Mouse (Mus musculus): ENCODE measurements around the gene Acer1.

Gene Acer1

GRCm38 (mm10) chr17:56982013-56982412 lies at the start of gene Acer1:
Gene Acer1 (minus strand): TSS chr17:56982126.
- DNase-seq (ENCODE audit: low read depth), result no peak

- no peak for DNase-seq (ENCODE audit: low read depth)
Observed at GRCm38 (mm10) chr17:57030931-57031660, 49.2 kb upstream of the Acer1 start, which contains the start of gene Khsrp. Gene Khsrp (minus strand): TSS chr17:57031522.

GRCm38 (mm10) chr17:57029691-57030090 lies 47.8 kb upstream of the Acer1 start:
- DNase-seq (ENCODE audit: low read depth), result peak; percentile 61

- no peak for DNase-seq (ENCODE audit: low read depth)
Observed at GRCm38 (mm10) chr17:57027471-57027870, 45.5 kb upstream of the Acer1 start.

GRCm38 (mm10) chr17:57020960-57021359 lies 39.0 kb upstream of the Acer1 start:
- DNase-seq (ENCODE audit: low read depth), result no peak

- no peak for DNase-seq (ENCODE audit: low read depth)
Observed at GRCm38 (mm10) chr17:57019693-57020092, 37.8 kb upstream of the Acer1 start.

- DNase-seq (ENCODE audit: low read depth), result no peak
Observed at GRCm38 (mm10) chr17:57012245-57012795, 30.4 kb upstream of the Acer1 start.

GRCm38 (mm10) chr17:57011236-57012141 lies 29.6 kb upstream of the Acer1 start, which contains the start of the genes Gtf2f1 and Gm17949:
Gene Gtf2f1 (minus strand): TSS chr17:57011288.
Gene Gm17949 (plus strand): TSS chr17:57011469.
- DNase-seq (ENCODE audit: low read depth), result peak; percentile 99

GRCm38 (mm10) chr17:57010911-57011235 lies 28.9 kb upstream of the Acer1 start:
- DNase-seq (ENCODE audit: low read depth), result no peak

- DNase-seq (ENCODE audit: low read depth), result peak; percentile 30
Observed at GRCm38 (mm10) chr17:57007137-57007905, 25.4 kb upstream of the Acer1 start.

GRCm38 (mm10) chr17:57003994-57004393 lies 22.1 kb upstream of the Acer1 start:
- DNase-seq (ENCODE audit: low read depth), result no peak

GRCm38 (mm10) chr17:57001228-57001627 lies 19.3 kb upstream of the Acer1 start:
- DNase-seq (ENCODE audit: low read depth), result no peak

- DNase-seq (ENCODE audit: low read depth), result no peak
Observed at GRCm38 (mm10) chr17:56999968-57000609, 18.2 kb upstream of the Acer1 start, which contains the start of gene Pspn. Gene Pspn (minus strand): TSS chr17:57000018.

GRCm38 (mm10) chr17:56999414-56999813 lies 17.5 kb upstream of the Acer1 start:
- DNase-seq (ENCODE audit: low read depth), result no peak

GRCm38 (mm10) chr17:56997029-56997667 lies 15.2 kb upstream of the Acer1 start, which contains the start of gene Alkbh7:
Gene Alkbh7 (plus strand): TSS chr17:56997339.
- DNase-seq (ENCODE audit: low read depth), result peak; percentile 100

GRCm38 (mm10) chr17:56996506-56996905 lies 14.6 kb upstream of the Acer1 start:
- DNase-seq (ENCODE audit: low read depth), result no peak

- no peak for DNase-seq (ENCODE audit: low read depth)
Observed at GRCm38 (mm10) chr17:56995046-56995445, 13.1 kb upstream of the Acer1 start.

- peak; percentile 8 for DNase-seq (ENCODE audit: low read depth)
Observed at GRCm38 (mm10) chr17:56990966-56991365, 9.0 kb upstream of the Acer1 start.

GRCm38 (mm10) chr17:56990115-56990746 lies 8.3 kb upstream of the Acer1 start, which contains the start of gene Clpp:
Gene Clpp (plus strand): TSS chr17:56990305.
- DNase-seq (ENCODE audit: low read depth), result peak; percentile 98
